Mouse (Mus musculus) left cerebral cortex, adult 18-20 months (tissue): ENCODE measurements around the gene Gm49380. TPM values are rescaled to one million over a fixed set of nuclear protein-coding genes. Genes with fewer than 3 reads are reported as not detected.

Experiments used
- DNase-seq, 2 experiments: peaks; one replicate each; pipeline ENCODE4 v3.0.0; 2021 to 2022; ENCODE audit warnings: low spot score in 2 of 2, mixed read lengths in 1 of 2
- long read RNA-seq, 2 experiments: library from polyadenylated mRNA; stranded (forward); transcript quantifications; one replicate each; pipeline ENCODE4 v2.0.0; 2021
- total RNA-seq, 2 experiments: library from RNA; stranded (reverse); gene quantifications; 2 replicates each; pipeline ENCODE4 v1.2.3; 2021

Gene Gm49380
- total RNA-seq, result under 1 TPM; 0.14 to 0.42 TPM
- long read RNA-seq, experiment 1, partial matches to known transcripts, result 0 of 2 reads
- long read RNA-seq, experiment 1, other reads (novel, unspliced or antisense), result 2 of 2 reads
- long read RNA-seq, experiment 2, partial matches to known transcripts, result 0 of 3 reads
- long read RNA-seq, experiment 2, other reads (novel, unspliced or antisense), result 3 of 3 reads

- DNase-seq, result peak; percentile 94 to 96
These were observed at the start of gene Gm49380, which contains the start of gene Rnf26 for GRCm38 (mm10) chr9:44113105-44113789. TSS of gene Gm49380 (minus strand) at chr9:44113500. TSS of gene Rnf26 (minus strand) at chr9:44113517.

GRCm38 (mm10) chr9:44159886-44160285 is 46.6 kb upstream of the Gm49380 start:
- DNase-seq, result no peak

DNA sequence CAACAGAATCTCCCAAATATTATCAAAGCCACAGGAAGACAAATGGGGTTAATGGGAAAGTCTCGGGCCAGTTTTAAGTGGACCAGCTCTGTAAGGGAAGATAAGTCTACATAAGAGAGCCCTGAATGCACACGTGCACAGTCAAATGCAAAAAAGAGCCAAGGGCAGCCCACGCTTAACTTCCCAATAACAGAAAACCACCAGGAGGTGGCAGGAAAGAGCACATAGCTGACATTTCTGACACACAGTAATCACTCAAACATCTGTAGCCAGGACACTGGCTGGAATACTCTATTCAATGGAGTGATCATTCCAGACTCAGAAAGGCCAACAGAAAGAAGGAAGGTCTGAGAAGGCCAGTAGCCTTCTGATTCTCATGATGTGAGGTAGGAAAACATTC is 34.0 kb upstream of the Gm49380 start:
- no peak for DNase-seq

- DNase-seq, result no peak
These were observed 31.4 kb upstream of the Gm49380 start for GRCm38 (mm10) chr9:44144718-44145060.

- no peak for DNase-seq
These were observed 30.9 kb upstream of the Gm49380 start for GRCm38 (mm10) chr9:44144023-44144717.

GRCm38 (mm10) chr9:44143421-44143820 is 30.1 kb upstream of the Gm49380 start:
- no peak for DNase-seq

GRCm38 (mm10) chr9:44141951-44142350 is 28.7 kb upstream of the Gm49380 start:
- DNase-seq, result no peak

DNA sequence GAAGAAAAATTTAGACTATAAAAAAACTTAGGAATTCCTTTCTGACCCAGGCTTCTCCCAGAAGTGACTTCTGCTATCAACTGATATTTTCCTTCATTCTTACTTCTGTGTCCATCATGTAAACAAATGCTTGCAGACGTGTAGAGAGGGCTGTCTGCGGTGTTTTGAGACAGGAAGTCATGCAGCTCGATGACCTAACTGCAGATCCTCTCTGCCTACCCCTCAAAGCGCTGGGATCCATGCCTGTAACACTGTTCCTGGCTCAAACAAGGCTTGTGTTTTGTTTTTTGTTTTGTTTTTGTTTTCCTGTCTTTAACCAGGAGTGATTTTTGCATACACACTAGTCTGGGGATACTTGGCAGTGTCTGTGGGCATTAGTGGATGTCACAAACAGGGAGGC is 24.5 kb upstream of the Gm49380 start:
- DNase-seq, result no peak

- DNase-seq, result no peak
These were observed 22.6 kb upstream of the Gm49380 start for GRCm38 (mm10) chr9:44135731-44136411.

GRCm38 (mm10) chr9:44134851-44135730 is 21.8 kb upstream of the Gm49380 start:
- no peak for DNase-seq

DNA sequence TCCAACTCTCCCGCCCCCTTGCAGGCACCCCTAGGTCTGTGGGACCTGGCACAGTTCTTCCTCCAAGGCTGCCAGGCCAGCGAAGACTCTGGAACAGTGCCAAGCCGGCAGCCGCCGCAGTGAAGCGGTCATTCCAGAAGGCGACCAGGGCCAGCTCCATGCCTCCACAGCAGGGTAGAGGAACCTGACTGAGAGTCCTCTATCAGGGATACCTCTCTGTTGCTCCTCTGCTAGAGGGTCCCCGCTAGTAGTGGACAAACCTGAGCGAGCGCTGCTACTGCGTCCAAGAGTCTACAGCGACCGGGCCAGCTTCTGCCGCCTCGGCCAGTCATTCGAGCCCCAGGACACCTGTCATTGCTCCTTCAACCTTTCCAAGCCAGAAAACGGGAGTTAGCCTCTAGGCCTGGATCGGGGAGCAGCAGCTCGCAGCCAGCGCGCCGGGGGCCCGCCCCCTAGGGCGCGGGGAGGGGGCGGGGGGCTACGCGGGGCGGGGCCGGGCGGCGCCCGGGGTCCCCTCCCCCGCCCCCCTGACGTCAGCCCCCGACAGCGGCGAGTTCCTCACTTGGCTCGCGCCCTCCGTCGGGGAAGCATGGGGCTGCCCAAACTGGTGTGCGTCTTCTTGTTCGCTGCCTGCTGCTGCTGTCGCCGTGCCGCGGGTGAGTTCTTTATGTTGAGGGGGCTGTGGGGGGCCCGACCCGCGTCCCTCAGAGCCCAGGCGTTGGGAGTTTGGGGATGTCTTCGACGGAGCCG is 21.0 kb upstream of the Gm49380 start, which contains the start of gene Mcam:
TSS of gene Mcam (plus strand) at position 369 of the 750 bp plus-strand sequence.
- DNase-seq, result no peak

GRCm38 (mm10) chr9:44133287-44133686 is 20.0 kb upstream of the Gm49380 start:
- DNase-seq, result no peak

DNA sequence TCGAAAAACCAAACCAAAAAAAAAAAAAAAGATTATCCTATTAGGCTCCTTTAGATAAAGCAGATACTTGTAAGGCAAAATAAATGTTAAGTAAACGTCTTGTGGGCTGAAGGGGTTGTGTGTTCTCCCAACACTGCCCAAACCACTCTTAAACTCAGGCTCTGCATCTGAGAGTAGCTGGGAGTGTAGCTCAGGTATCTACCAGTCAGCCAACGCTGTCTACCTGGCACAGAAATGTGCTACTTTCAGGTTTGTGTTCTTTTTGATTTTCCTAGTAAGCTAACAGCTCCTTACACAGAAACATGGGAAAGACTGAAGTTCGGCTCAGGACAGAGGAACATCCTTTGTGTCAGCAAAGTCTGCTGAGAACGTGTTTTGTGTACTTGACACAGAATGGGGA is 18.9 kb upstream of the Gm49380 start:
- no peak for DNase-seq

DNA sequence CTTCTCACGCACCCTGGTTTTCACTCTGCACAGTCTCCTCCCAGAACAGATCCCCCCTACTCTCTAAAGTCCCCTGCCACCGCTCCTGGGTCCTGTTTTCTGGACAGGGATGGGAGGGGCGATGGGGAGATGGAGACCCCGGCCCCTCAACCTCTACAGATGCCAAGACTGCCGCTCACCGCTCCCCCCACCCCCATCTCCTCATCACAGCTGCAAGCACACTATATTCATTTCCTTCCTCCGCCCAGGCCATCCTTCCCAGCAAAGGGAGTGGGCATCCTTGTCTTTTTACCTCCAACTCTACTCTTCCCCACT is 17.9 kb upstream of the Gm49380 start:
- no peak for DNase-seq

DNA sequence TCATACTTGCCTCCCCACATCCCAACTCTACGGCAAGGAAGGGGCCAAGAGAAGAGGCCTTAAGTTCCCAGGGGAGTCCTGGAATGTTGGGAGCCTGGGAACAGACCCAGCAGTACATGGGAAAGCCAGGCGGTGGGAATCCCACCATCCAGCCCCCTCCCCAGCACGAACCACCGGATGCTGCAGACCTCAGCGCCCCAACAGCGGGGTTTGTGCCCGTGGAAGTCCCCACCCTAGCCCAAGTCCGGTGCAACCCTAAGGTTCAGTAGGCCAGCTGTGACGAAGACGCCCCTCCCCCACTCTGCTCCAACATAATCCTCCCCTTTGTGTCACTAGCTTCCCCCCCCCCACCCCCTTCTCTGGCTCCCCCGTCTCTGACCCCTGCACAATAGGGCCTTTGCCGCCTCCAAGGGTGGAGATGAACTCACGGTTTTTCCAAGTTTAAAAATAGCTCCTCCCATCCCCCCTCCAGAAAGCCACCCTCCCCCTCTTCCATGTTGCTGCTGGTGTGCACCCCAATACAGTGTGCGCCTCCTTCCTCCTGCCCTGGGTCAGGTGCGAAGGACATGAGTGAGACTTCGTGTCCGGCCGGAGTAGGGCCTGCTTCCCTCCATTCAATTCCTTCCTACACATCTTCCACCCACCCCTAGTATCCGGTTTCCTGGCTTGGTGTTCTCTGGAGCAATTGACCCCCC is 17.4 kb upstream of the Gm49380 start:
- peak in 1 of 2 experiments; percentile 27 for DNase-seq

- DNase-seq, result no peak
These were observed 16.7 kb upstream of the Gm49380 start for GRCm38 (mm10) chr9:44130034-44130433.

DNA sequence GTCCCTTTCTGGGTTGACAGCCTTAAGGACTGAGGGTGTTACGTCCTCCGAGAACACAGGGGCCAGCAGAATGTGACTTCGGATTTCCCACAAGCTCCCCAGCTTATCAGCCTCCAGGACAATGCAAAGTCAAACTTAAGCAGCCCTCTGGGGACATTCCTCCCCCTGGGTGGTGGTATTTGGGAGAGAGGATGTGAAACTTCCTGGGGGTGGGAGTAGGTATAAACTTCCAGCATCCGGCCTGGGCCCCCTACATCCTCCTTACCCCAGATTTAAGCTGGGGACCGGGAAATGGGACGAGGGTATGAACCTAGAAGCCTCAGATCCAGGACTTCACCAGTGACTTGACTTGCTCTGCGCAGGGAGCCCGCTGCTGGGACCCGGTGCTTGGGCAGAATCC is 16.3 kb upstream of the Gm49380 start:
- no peak for DNase-seq

- DNase-seq, result no peak
These were observed 14.1 kb upstream of the Gm49380 start for GRCm38 (mm10) chr9:44127351-44127801.

DNA sequence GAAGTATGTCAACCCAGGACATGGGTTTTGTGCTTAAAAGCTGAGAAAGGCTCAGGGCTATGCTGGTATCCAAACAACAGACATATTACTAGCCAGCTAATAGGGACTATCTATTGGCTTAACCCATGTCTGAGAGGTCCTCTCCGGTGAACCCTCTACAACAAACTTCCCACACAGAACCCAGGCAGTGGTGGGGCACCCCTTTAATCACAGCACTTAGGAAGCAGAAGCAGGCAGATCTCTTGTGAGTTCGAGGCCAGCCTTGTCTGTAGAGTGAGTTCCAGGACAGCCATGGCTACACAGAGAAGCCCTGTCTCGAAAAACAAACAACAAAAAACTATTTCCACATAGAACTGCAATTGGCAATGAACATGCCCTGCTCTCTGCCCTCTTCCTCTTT is 13.4 kb upstream of the Gm49380 start:
- no peak for DNase-seq
